Mouse (Mus musculus) lung, postnatal 0 days (tissue): ENCODE measurements around the gene Tst.
A peak's percentile ranks its signal among the peaks of the same experiment; 100 is the strongest.

Experiments
- CTCF ChIP-seq: IDR thresholded peaks from 2 replicates; pipeline ENCODE4 v1.5.1; 2016; ENCODE audit warnings: antibody characterized with exemption, mild to moderate bottlenecking
- EP300 ChIP-seq: IDR thresholded peaks from 2 replicates; pipeline ENCODE4 v1.6.1; 2016; ENCODE audit warnings: antibody characterized with exemption, mild to moderate bottlenecking, control low read depth

- TF ChIP-seq CTCF (no peak), EP300 (peak; percentile 82)
These were observed at the start of gene Tst for GRCm38 (mm10) chr15:78405517-78406211.
